Mouse (Mus musculus): ENCODE data around the gene Sh3bp5.

- no peak for TF ChIP-seq GATA1 (IDR thresholded peaks at IDR 0.05; ENCODE audit: borderline replicate concordance, low read length)
- TF ChIP-seq FLI1 (IDR thresholded peaks at IDR 0.05; ENCODE audit: low read length), result no peak
These were observed 3.4 kb upstream of the Sh3bp5 start for GRCm38 (mm10) chr14:31439279-31439678.
